Mouse (Mus musculus) cerebellum, adult (tissue): Measurements from ENCODE around the gene Clcn1.

ENCODE experiments used
- ATAC-seq: cut with Nextera tagmentation; 2 replicates; pipeline ENCODE4 v1.9.2; 2017; ENCODE audit warnings: mild to moderate bottlenecking, moderate library complexity, mixed read lengths; ENCODE audit not compliant: insufficient number of reproducible peaks, low FRiP score, low TSS enrichment

The Clcn1 gene

DNA sequence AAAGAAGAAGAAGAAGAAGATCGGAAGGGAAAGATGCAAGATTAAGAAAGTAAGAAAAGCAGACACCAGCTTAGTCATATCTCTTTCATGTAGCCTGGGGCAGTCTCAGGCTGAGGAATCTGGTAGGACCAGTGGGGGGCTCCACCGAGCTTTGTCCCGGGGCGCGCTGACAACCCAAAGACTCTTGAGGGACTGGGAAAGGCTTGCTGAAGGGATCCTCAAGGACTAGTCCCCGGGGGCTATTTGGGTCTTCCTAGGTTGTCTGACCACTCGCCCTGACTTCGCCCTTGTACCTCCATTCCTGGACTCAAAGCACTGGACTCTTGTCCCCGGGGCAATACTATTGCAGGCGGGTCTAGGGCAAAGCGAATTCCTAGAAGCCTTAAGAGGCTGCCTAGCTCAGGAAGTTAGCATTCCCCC, 62.5 kb downstream of the Clcn1 start:
- ATAC-seq, result peak; percentile 31

DNA sequence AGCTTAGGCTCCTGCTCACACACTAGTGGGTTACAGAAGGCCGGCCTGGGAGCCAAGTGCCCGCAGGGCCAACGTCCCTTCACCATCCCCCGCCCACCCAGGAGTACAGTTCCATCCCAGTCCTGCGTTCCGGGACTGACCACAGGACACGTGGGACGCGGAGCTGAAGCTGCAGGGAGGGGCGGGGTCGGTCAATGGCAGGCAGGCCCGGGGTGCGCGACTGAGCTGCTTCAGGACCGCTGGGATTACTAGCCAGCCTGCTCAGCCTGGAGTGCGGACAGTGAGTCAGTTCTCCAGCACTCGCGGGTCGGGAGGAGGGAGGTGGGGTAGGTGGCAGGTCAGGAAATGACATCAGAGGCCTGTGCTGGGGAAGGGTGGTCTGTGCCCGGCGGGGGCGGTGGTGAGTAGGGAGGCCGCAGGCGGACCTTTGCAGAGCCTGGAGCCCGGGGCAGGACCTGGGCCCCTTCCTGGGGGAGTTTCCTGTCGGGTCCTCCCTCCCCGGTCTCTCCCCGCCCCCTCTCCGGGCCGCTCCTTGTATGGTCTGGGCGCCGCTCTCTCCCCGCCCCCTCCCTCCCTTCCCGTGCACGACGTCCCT, 63.0 kb downstream of the Clcn1 start, which contains the start of gene Zyx:
Zyx (plus strand) TSS at position 205 of the 595 bp plus-strand sequence.
- ATAC-seq, result peak; percentile 82

DNA sequence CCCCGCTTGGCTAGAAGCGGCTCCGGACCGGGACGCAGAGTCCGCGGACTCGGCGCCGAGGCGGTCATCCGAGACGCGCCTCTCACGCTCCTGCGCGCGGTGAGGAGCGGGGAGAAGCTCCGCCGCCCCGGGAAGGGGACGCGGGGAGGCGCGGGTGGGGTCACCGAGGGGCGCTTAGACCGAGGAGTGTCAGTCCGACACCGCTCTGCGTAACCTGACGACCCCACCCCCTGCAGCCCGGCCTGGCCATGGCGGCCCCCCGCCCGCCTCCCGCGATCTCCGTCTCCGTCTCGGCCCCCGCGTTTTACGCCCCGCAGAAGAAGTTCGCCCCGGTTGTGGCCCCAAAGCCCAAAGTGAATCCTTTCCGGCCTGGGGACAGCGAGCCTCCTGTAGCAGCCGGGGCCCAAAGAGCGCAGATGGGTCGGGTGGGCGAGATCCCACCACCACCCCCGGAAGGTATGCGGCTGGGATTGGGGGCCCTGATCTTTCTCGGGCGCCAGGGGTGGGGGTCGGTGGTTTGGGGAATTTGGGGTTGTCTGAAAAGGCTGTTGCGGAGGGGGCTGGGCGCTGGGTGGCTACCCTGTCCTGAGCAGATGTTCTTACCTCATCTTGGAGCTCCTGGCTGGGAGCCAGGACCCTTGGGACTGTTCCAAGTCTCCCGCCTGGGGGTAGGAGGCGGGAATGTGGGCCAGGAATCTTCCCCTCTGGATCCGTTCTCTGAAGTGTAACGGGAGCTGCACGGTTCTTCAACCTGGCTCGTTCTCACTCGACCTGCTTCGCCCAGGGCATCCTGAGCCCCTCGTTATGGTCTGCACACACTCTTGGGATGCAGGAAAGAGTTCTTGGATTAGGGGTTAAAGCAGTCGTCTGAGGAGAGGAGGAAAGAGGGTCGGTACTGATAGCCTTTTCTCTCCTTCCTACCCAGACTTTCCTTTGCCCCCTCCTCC, 63.8 kb downstream of the Clcn1 start:
- peak; percentile 2; the same call in 1 of the 2 replicates for ATAC-seq

DNA sequence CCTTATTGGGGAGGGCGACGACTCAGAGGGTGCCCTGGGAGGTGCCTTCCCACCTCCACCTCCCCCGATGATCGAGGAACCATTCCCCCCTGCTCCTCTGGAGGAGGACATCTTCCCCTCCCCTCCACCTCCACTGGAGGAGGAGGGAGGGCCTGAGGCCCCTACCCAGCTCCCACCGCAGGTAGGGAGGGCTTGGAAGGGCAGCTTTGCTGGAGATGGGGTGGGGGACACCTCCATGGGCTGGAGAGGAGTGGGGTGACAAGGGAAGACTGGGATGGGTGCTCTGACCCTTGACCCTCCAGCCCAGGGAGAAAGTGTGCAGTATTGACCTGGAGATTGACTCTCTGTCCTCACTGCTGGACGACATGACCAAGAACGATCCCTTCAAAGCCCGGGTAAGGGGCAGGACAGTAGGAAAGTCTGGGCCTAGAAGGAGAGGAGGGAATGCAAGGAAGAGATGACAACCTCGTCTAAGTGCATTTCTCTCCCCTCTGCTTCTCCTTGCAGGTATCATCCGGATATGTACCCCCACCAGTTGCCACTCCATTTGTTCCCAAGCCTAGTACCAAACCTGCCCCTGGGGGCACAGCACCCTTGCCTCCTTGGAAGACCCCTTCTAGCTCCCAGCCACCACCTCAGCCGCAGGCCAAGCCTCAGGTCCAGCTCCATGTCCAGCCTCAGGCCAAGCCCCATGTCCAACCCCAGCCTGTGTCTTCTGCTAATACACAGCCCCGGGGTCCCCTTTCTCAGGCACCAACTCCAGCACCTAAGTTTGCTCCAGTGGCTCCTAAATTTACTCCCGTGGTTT, 64.7 kb downstream of the Clcn1 start:
- no peak for ATAC-seq

DNA sequence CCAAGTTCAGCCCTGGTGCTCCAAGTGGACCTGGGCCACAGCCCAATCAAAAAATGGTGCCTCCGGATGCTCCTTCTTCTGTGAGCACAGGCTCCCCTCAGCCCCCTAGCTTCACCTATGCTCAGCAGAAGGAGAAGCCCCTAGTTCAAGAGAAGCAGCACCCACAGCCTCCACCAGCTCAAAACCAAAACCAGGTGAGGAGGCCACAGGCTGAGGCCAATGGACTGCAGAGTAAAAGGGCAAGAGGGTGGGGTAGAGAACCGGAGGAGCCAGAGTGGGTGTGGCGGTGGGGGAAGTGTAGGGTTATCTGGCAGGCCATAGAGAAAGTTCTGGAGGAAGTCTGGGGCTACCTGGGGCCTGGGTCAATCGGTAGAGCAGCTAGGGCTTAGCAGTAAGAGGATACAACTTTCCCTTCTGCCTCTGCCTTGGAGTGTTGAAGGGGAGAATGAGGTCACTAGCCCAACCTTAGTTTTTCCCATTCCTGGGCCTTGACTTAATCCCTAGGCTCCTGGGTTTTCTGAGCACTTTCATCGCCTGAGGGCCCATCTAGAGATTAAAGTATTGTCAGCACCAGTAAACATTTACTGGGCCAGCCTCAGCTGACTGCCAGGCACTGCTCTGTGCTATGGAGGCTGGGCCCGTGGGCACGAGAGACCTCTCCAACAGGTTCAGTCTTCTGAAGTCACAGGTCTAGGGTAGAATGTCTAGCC, 65.4 kb downstream of the Clcn1 start:
- no peak for ATAC-seq

DNA sequence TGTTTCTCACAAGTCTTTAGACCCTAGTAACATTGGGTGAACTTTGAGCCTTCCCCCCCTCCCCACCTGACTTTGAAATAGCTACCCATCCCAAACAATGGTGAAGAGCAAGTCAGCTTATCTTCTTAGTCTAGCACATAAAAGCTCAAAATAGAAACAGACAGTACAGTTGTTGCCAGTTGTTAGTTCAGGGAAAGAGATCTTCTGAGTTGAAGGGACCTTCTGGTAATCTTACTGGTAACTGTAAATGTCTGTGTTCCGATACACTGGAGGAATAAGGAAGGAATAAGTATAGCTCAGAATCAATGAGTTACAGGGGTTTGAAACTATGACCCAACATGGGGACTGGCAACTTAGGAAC, 66.0 kb downstream of the Clcn1 start:
- no peak for ATAC-seq

DNA sequence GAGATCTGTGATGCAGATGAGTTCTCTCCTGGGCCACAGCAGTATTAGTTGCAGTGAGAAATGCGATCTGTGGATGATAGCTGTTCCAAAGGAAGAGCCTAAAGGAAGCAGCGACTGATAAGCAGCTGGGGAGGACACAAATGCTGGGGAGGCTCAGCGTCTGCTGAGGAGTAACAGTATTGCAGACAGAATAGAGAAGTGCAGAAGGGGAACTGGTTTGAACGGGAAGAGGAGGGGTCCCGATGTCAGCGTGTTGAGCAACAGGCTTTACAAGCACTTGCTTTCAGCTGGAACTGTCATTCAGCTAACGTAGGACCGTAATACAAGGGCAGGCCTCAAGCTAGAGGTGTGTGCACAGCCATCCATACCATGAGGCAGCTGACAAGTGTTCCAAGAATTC, 66.7 kb downstream of the Clcn1 start:
- no peak for ATAC-seq

DNA sequence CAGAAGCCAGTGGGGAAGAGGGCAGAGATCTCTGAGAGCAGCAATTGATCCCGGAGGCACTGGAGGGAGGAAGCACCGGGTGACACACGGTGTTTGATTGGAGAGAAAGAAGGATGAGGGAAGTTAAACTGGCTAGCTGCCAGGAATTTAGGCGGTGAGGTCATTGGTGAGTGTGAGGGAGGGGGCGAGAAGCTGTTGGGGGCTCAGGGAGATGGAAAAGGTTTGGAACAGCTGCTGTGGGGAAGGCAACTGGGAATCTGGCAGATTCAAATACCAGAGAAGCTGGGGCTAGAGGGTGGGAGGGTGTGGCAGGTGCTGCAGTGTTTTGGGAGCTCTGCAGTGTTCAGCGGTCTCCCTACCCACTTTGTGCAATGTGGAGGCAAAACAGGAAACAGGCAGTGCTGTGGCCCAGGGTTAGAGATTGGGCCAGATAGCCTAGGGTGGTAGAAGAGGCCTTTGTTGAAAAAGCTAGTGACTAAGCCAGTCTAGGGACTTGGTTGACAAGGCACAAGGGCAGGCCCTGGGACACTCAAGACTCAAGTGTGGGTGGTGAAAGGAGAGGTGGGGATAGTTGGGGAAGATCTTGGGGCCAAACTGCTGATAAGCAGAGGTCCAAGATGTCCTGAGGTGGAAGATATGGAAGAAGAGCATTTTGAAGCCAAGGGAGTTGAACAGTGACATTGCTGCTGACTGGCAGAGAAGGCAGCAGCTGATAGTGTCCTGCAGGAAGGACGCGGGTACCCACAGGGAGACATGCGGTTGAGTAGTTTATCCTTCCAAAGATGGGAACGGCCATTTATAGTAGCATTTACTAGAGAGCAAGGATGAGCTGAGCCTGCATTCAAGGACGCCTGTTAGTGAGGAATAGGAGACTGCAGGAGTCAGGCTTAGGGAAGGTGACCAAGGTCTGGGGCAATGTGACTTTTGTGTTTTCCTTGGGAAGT, 67.9 kb downstream of the Clcn1 start:
- ATAC-seq, result no peak

DNA sequence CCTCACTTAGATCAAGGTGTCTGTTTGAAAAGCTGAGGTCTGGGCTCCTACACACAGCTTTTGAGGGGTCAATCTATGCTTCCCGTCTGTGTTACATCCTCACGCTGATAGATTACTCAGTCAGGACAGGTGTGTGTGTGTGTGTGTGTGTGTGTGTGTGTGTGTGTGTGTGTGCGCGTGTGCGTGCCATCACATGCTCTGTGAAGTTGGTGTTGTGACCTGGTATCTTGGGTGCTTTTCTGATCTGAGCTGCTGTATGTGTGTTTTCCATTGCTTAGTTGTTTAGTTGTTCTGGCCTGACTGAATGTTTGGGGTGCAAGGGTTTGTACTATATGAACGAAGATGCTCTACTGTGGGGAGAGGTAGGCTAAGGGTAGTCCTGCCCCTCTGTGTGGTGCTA, 68.9 kb downstream of the Clcn1 start:
- no peak for ATAC-seq

DNA sequence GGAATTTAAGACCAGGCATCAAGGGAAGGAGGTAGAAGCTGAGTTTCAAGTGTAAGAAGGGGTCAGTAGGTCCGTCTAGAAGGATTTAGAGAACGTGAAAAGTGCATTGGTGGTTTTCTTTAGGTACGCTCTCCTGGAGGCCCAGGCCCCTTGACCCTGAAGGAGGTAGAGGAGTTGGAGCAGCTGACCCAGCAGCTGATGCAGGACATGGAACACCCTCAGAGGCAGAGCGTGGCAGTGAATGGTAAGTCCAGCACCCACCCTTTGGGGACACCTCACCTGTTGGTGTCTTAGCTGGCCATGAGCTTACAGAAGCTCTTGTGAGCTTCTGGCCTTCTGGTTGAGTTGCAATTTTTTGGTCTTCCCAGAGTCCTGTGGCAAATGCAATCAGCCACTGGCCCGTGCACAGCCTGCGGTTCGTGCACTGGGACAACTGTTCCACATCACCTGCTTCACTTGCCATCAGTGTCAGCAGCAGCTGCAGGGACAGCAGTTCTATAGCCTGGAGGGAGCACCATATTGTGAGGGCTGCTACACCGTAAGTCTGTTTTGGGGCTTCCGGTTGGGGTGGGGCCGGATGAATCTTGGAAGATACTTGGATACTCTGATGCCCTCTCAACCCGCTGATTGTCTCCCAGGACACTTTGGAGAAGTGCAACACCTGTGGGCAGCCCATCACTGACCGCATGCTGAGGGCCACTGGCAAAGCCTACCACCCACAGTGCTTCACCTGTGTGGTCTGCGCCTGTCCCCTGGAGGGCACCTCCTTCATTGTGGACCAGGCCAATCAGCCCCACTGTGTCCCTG, 69.5 kb downstream of the Clcn1 start:
- ATAC-seq, result no peak

DNA sequence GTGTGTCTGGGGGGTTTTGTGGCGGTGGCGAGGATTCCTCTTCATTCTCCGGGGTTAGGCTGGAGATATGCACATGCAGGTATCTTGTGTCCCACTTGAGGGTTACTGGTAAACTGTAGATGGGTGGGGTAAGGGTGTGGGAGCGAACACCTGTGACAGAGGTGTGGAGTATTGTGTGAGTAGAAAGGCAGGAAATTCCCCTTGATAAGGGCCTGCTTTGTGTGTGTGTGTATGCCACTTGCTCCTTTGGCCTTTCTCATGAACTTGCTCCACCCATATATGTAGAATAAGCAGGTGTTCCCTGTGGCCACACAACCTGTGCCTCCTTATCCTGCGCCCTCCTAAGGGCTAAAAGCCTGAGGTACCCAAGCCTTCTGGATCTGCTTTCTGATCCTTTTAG, 70.4 kb downstream of the Clcn1 start:
- ATAC-seq, result no peak

DNA sequence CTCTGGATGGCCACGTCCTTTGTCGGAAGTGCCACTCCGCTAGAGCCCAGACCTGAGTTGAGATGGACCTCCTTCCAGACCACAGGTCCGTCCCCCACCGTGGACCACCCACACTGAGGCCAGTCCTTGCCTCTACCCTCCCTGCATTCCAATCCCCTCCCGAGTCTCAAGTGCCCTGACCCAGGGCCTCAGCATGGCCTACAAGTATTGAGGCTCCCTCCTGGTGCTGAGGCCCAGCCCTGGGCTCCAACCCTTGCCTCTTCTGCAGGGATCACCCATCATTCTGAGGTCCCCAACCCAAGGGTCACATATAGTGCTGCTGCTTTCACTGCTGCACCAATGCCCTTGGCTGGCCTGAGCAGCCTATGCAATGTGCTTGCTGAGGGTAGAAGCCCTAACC, 71.4 kb downstream of the Clcn1 start:
- ATAC-seq, result no peak

DNA sequence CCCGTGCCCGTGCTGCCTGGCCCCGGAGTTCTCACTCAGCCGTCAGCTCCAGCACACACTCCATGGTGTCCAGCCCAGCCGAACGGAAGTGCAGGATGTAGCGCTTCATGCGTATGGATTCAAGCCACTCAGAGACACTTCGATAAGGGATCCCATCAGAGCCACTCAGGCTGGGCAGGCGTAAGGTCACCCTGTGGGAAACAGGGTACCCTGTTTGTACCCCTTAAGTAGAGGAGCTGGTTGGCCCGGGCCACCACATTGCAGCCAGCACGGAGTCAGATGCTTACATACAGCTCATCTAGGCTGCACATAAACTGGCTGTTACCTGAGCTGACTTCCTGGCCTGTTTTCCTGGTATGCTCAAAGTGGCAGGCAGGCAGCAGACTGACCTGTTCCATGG, 72.4 kb downstream of the Clcn1 start:
- ATAC-seq, result no peak

DNA sequence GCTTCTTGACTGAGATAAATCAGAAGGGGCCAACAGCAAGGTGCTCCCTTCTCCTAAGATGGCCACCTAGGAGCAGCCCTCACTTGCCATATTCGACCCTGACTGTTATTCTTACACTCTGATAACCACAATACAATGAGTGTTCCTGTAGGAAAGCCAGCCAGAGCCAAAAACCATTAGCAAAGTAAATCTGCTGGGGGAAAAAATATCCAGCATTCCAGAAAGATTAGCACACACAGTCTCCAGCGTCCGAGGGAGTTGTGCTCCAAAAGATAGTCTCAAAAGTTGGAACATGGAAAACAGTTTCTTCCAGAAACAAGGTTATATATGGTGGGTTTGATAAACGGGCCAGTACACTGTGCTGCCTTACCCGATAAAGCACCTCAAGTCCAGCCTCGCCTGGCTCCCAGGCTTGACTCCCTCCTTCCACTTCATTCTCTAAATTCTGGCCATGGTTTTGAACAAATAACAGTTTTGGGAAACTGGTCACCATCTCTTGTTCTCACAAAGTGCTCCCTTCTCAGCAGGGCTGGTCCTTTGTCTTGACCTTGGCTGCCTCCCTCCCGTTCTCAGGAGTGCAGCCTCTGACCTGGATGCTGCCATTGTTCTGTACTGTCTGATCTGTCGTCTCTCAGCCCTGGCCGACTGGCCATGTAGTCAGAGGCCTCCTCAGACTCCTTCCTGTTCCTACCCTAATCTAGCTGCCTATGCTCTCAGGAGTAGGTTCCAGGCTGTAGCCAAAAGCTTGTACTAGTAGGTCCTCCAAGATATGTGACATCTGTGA, 73.1 kb downstream of the Clcn1 start:
- no peak for ATAC-seq

DNA sequence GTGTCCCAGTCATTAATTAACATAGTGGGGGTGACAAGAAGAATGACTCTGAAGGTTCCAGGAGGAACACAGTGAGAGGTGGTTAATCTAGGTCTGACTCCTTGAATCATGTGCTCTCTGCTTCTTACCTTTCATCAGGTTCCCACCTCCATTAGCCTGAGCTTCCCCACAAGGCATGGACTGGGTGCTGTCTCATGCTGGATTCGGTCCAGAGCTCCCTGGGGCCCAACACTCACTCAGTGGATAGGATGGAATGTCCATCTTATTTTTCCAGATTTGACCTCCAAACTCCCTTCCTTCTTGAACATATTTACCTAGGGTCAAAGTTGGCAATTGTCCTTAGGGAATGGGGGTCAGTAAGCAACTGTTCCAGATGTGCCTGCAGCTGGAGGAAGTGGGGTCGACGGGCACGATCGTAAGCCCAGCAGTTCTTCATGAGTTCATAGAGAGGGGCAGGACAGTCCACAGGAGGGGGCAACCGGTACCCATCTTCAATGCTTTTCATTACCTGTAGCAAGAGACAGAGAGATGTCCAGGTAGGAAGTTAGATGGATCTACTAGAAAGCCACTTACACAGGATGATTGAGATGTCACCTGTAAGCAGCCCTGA, 73.9 kb downstream of the Clcn1 start:
- no peak for ATAC-seq

DNA sequence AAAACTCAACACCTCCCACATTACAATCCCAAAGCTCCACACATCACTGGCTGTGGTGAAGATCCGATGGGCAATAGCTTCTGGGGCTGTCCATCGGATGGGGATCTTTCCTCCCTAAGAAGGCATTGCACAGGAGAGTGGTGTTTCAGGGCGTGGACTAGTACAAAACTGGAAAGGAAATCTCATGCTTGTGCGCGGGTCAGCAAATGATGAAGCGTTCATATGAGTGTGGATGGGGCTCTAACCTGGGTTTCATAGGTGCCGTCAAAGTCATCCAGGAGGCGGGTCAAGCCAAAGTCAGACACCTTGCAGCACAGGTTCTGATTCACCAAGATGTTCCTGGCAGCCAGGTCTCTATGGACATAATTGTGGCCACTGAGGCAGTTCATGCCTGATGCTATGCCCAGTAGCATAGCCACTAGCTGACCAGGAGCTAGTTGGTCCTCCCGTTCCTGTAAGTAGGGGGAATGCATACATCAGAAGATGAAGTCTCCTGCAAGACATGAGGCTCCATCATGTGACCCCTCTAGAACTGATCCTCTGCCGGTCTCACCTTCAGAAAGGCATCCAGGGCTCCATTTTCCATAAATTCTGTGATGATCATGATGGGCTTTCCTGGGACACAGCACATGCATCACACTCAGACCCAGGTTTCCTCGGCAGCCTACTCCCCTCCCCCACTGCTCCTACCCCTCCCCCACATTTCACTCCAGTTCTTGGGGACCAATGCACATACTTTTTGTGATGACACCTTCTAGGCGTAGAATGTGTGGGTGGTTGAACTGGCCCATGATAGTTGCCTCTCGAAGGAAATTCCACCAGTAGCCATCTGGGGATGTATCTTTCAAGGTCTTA, 74.8 kb downstream of the Clcn1 start:
- ATAC-seq, result no peak
